Mouse (Mus musculus) CH12.LX (cell line): ENCODE results near the gene Morf4l1. TPM values are rescaled to one million over a fixed set of nuclear protein-coding genes. Genes with fewer than 3 reads are reported as not detected.
A peak's percentile ranks its signal among the peaks of the same experiment; 100 is the strongest.

Experiments
- DNase-seq: peaks from one replicate; pipeline ENCODE4 v3.0.0-alpha.2; 2013; ENCODE audit errors: extremely low read depth
- H3K27ac ChIP-seq: 2 replicates; pipeline ENCODE4 v1.5.1; 2012; ENCODE audit warnings: low read depth, mild to moderate bottlenecking, control low read depth, moderate library complexity; ENCODE audit not compliant: insufficient read depth
- H3K27me3 ChIP-seq: replicated peaks from 2 replicates; pipeline ENCODE3; 2012; ENCODE audit warnings: inconsistent platforms
- H3K36me3 ChIP-seq, 2 experiments: replicated peaks in 1 of 2; 2 replicates each; pipeline versions ENCODE3 to v1.6.1; 2012; ENCODE audit warnings: inconsistent platforms in 1 of 2, low read length in 1 of 2, mild to moderate bottlenecking in 1 of 2, mixed read lengths in 1 of 2, moderate library complexity in 1 of 2; ENCODE audit not compliant: control insufficient read depth in 1 of 2, insufficient read depth in 1 of 2
- H3K4me1 ChIP-seq, 2 experiments: 2 replicates each; pipeline ENCODE4 v1.6.1; 2012; ENCODE audit warnings: inconsistent platforms in 1 of 2, moderate library complexity in 1 of 2; ENCODE audit not compliant: insufficient read depth in 2 of 2, control insufficient read depth in 1 of 2
- H3K4me2 ChIP-seq: 2 replicates; pipeline ENCODE4 v1.6.1; 2012; ENCODE audit warnings: low read depth, mild to moderate bottlenecking, control low read depth; ENCODE audit not compliant: poor library complexity, insufficient read depth, severe bottlenecking
- H3K4me3 ChIP-seq, 3 experiments: fragments of 150-350 bp in 1 of 3; sonication (generic) in 1 of 3; replicated peaks in 1 of 3; 2 replicates each; pipeline versions ENCODE3 to v1.5.1; 2011 to 2012; ENCODE audit warnings: low read depth in 2 of 3, low read length in 2 of 3, mild to moderate bottlenecking in 2 of 3, moderate library complexity in 2 of 3, control low read depth in 1 of 3, improper control_type of control experiment in 1 of 3, inconsistent platforms in 1 of 3, mixed read lengths in 1 of 3; ENCODE audit not compliant: poor library complexity in 1 of 3
- H3K79me2 ChIP-seq: replicated peaks from 2 replicates; pipeline ENCODE4 v1.6.1; 2012; ENCODE audit warnings: mild to moderate bottlenecking, moderate library complexity; ENCODE audit not compliant: control insufficient read depth, poor library complexity, insufficient read depth, severe bottlenecking; ENCODE audit errors: extremely low read depth
- H3K9ac ChIP-seq: 2 replicates; pipeline ENCODE4 v1.6.1; 2012; ENCODE audit warnings: low read depth, mild to moderate bottlenecking, control low read depth, moderate library complexity; ENCODE audit not compliant: insufficient read depth
- H3K9me3 ChIP-seq: replicated peaks from 2 replicates; pipeline ENCODE3; 2012; ENCODE audit warnings: low read length, inconsistent platforms, mixed read lengths
- BHLHE40 ChIP-seq: IDR thresholded peaks from 2 replicates; pipeline ENCODE4 v1.6.1; 2011; ENCODE audit warnings: mild to moderate bottlenecking, low read depth, low read length, improper control_type of control experiment
- CHD1 ChIP-seq: IDR thresholded peaks from 2 replicates; pipeline ENCODE4 v1.6.1; 2012; ENCODE audit warnings: low read depth, low read length, improper control_type of control experiment, inconsistent platforms
- CTCF ChIP-seq, 2 experiments: IDR thresholded peaks in 1 of 2; conservative IDR thresholded peaks in 1 of 2; 2 replicates each; pipeline ENCODE4 v1.5.1; 2011 to 2012; ENCODE audit warnings: low read depth in 2 of 2, low read length in 2 of 2, improper control_type of control experiment in 1 of 2, inconsistent platforms in 1 of 2, mild to moderate bottlenecking in 1 of 2, moderate library complexity in 1 of 2
- EP300 ChIP-seq: IDR thresholded peaks from 2 replicates; pipeline ENCODE4 v1.6.1; 2011; ENCODE audit warnings: low read length, improper control_type of control experiment
- ETS1 ChIP-seq: conservative IDR thresholded peaks from 2 replicates; pipeline ENCODE4 v1.6.1; 2012; ENCODE audit warnings: low read depth, mild to moderate bottlenecking, inconsistent platforms, low read length, improper control_type of control experiment, moderate library complexity
- JUND ChIP-seq: conservative IDR thresholded peaks from 2 replicates; pipeline ENCODE4 v1.6.1; 2011; ENCODE audit warnings: low read depth, low read length, improper control_type of control experiment
- MAFK ChIP-seq: IDR thresholded peaks from 2 replicates; pipeline ENCODE4 v1.6.1; 2011; ENCODE audit warnings: low read length, improper control_type of control experiment; ENCODE audit not compliant: insufficient replicate concordance
- MAX ChIP-seq: IDR thresholded peaks from 2 replicates; pipeline ENCODE4 v1.6.1; 2011; ENCODE audit warnings: low read length, improper control_type of control experiment
- MXI1 ChIP-seq: IDR thresholded peaks from 2 replicates; pipeline ENCODE4 v1.6.1; 2011; ENCODE audit warnings: mild to moderate bottlenecking, low read depth, low read length, improper control_type of control experiment
- NELFE ChIP-seq: IDR thresholded peaks from 2 replicates; pipeline ENCODE4 v1.6.1; 2011; ENCODE audit warnings: low read depth, low read length, improper control_type of control experiment
- PAX5 ChIP-seq: IDR thresholded peaks from 2 replicates; pipeline ENCODE4 v1.6.1; 2012; ENCODE audit warnings: low read length, inconsistent platforms, mixed read lengths
- POLR2A ChIP-seq: IDR thresholded peaks from 2 replicates; pipeline ENCODE4 v1.6.1; 2011; ENCODE audit warnings: low read depth, mild to moderate bottlenecking, improper control_type of control experiment, low read length
- POLR2AphosphoS2 ChIP-seq: IDR thresholded peaks from 2 replicates; pipeline ENCODE4 v1.6.1; 2011; ENCODE audit warnings: low read depth, low read length, improper control_type of control experiment
- SIN3A ChIP-seq: IDR thresholded peaks from 2 replicates; pipeline ENCODE4 v1.6.1; 2012; ENCODE audit warnings: low read length, improper control_type of control experiment, inconsistent platforms
- TBP ChIP-seq: conservative IDR thresholded peaks from 2 replicates; pipeline ENCODE4 v1.6.1; 2011; ENCODE audit warnings: low read depth, low read length, improper control_type of control experiment
- USF1 ChIP-seq: IDR thresholded peaks from 2 replicates; pipeline ENCODE4 v1.6.1; 2014; ENCODE audit warnings: low read depth, mild to moderate bottlenecking, inconsistent platforms, low read length, improper control_type of control experiment
- USF2 ChIP-seq: conservative IDR thresholded peaks from 2 replicates; pipeline ENCODE4 v1.6.1; 2011; ENCODE audit warnings: low read depth, low read length, improper control_type of control experiment
- ZC3H11A ChIP-seq: IDR thresholded peaks from 2 replicates; pipeline ENCODE4 v1.6.1; 2012; ENCODE audit warnings: low read depth, mild to moderate bottlenecking, inconsistent platforms, low read length, improper control_type of control experiment
- ZKSCAN1 ChIP-seq: IDR thresholded peaks from 2 replicates; pipeline ENCODE4 v1.6.1; 2012; ENCODE audit warnings: low read depth, inconsistent platforms, low read length, improper control_type of control experiment, borderline replicate concordance
- ZNF384 ChIP-seq: IDR thresholded peaks from 2 replicates; pipeline ENCODE4 v1.6.1; 2012; ENCODE audit warnings: low read depth, low read length, improper control_type of control experiment, inconsistent platforms
- dilution Hi-C: fragments of 300-500 bp; cut with MboI; formaldehyde crosslinking; loops from 2 replicates; pipeline ENCODE4 v1.14.3; 2020; ENCODE audit warnings: low sequenced_read_pairs; ENCODE audit not compliant: extremely low pct_unique_long_range_greater_than_20kb, extremely low pct_ligation_motif_present
- in situ Hi-C: fragments of 300-500 bp; cut with MboI; formaldehyde crosslinking; loops from 3 replicates; pipeline ENCODE4 v1.14.3; 2019; ENCODE audit warnings: low sequenced_read_pairs, low pct_ligation_motif_present, low pct_unique_long_range_greater_than_20kb, mixed read lengths
- polyA plus RNA-seq: library from polyadenylated mRNA; unstranded; fragments of >175 nt; gene quantifications from 2 replicates; pipeline ENCODE4 v1.2.1, GENCODE M21; 2012; ENCODE audit warnings: low read depth; ENCODE audit not compliant: insufficient read length
- total RNA-seq, 2 experiments: library from RNA; depleted of rRNA; stranded (reverse); fragments of 300-350 nt in 1 of 2; fragments of >200 nt in 1 of 2; gene quantifications; 2 replicates each; pipeline ENCODE4 v1.2.3; 2012 to 2014

Gene Morf4l1
- total and polyA plus RNA-seq, 3 experiments, result 127 to 233 (median 225) TPM

- peak; percentile 87 for TF ChIP-seq ZNF384
- no peak for TF ChIP-seq POLR2AphosphoS2
- peak in 1 of 2 experiments; percentile 81; a peak in 2 of 4 replicates for TF ChIP-seq CTCF (conservative IDR thresholded peaks at IDR 0.05 in 1 of 2, IDR thresholded peaks at IDR 0.05 in 1 of 2; ENCODE audit: low read depth in 2 of 2, low read length in 2 of 2)
- peak; percentile 56 for TF ChIP-seq ETS1
- no peak for TF ChIP-seq ZC3H11A
- 0 out of 2 replicates have a peak, but pooled peaks have one; percentile 15 for TF ChIP-seq MAFK
- peak; percentile 29; the same call in 1 of the 2 replicates for TF ChIP-seq USF1
- no peak for TF ChIP-seq ZKSCAN1
- no peak for TF ChIP-seq USF2
Observed at GRCm38 (mm10) chr9:90113651-90114566, 665 bp downstream of the Morf4l1 start (continued).

DNA sequence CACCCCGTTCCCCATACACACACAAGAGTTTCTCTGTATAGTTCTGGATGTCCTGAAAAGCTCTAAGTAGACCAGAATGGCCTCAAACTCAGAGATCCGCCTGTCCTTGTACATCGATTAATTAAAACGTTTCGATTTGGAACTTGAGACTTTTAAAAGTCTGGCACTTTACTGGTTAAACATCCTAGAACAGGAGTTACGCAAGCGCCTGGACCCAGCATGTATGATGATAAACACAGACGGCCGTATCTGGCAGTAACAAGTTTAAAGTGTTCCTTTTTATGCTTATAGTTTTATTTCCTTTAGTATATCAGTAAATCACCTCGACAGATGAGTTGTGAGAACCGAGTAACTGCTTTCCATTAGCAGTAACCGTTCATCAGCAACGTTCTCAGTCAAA, 1.4 kb downstream of the Morf4l1 start:
- no peaks in the 10 kb centered on the region for H3K27me3 ChIP-seq
- peak overlapping the region; percentile 86 to 99 (median 89) for H3K4me3 ChIP-seq
- peaks cover 4 to 38% of the 10 kb centered on the region in 2 experiments for H3K4me1 ChIP-seq
- in situ Hi-C loops, result loop anchor here (5.0 kb wide), 1 partner anchor 84 kb away; no protein-coding TSS in a partner anchor
- dilution Hi-C loops, result no loop called here
- DNase-seq, result no peak
- no peak for TF ChIP-seq EP300
- 0 out of 2 replicates have a peak, but pooled peaks have one; percentile 43 for TF ChIP-seq CHD1
- no peak for TF ChIP-seq NELFE
- TF ChIP-seq ZC3H11A, result no peak
- no peak for TF ChIP-seq MXI1
- no peak for TF ChIP-seq PAX5
- no peak for TF ChIP-seq POLR2A
- no peak for TF ChIP-seq JUND
- no peak for TF ChIP-seq SIN3A
- TF ChIP-seq, all 38 proteins: peak for 1
- Histone ChIP-seq H3K27ac (0 out of 2 replicates have a peak overlapping the region, but pooled peaks have one; percentile 11), H3K4me2 (peak overlapping the region; percentile 96), H3K36me3 (peaks cover 8 to 16% of the 10 kb centered on the region in 2 experiments), H3K79me2 (peaks cover 54% of the 10 kb centered on the region), H3K9me3 (no peaks in the 10 kb centered on the region), H3K9ac (peak overlapping the region; percentile 80)

GRCm38 (mm10) chr9:90109386-90109785, 5.2 kb downstream of the Morf4l1 start:
- TF ChIP-seq MXI1 (no peak), TBP (no peak), MAX (no peak), CTCF (conservative IDR thresholded peaks at IDR 0.05 in 1 of 2, IDR thresholded peaks at IDR 0.05 in 1 of 2; ENCODE audit: low read depth in 2 of 2, low read length in 2 of 2) (no peak), SIN3A (no peak), CHD1 (no peak), BHLHE40 (peak; percentile 59)
- no peak overlapping the region for H3K9ac ChIP-seq
- in situ Hi-C loops (no loop called here), dilution Hi-C loops (no loop called here)
- H3K4me2 ChIP-seq, result peak overlapping the region; percentile 51; the same call in 1 of the 2 replicates
- H3K4me1 ChIP-seq, result peaks cover 4 to 59% of the 10 kb centered on the region in 2 experiments
- no peak overlapping the region for H3K4me3 ChIP-seq
- H3K27ac ChIP-seq, result no peak overlapping the region
- H3K36me3 ChIP-seq, result peaks cover 18 to 44% of the 10 kb centered on the region in 2 experiments
- no peak for DNase-seq
- H3K27me3 ChIP-seq, result no peaks in the 10 kb centered on the region
- H3K79me2 ChIP-seq, result peaks cover 89% of the 10 kb centered on the region
- H3K9me3 ChIP-seq, result no peaks in the 10 kb centered on the region
